Mouse (Mus musculus) right cerebral cortex, postnatal 4 days (tissue): ENCODE measurements at regions not wholly inside any gene's neighbourhood (a gene's known extent, or its start where the extent isn't known, plus 50 kb on each side); places are given as distances from the start of the nearest gene placed in this dataset.

ENCODE experiments used
- DNase-seq: peaks from one replicate; pipeline ENCODE4 v3.0.0-alpha.2; 2022

- peak; percentile 56 for DNase-seq
Measured at GRCm38 (mm10) chr14:76819690-76820089, 216.9 kb upstream of the Ccdc122 start.

- no peak for DNase-seq
Measured at GRCm38 (mm10) chr14:76818256-76819010, 218.1 kb upstream of the Ccdc122 start.

DNA sequence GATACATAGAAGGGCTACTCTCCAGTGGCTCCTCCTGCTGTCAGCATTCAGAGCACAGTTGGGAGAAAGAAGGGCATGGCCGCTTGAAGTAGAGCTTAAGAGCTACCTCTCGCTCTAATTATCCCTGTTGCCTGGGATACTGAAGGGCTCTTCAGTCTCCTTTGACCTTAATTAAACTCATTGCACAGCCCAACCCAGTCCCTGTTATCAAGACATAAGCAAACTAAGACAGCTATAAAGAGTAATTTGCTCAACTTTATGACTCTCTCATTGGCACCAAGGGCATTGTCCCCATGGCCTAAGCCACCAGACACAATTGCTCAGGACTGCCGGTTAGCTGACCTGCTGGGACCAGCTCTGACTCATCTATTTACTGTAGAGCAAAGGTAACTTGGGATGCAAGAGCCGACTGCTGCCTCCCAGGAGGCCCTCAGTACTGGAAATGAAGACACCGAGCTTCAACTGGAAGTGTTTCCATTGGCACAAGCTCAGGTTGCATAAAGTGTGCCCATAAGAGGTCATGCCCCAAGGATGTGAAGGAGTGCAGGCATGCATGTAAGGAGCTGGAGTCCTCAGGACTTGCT lies 219.3 kb upstream of the Ccdc122 start:
- DNase-seq: no peak

- no peak for DNase-seq
Measured at GRCm38 (mm10) chr14:76816666-76817065, 219.9 kb upstream of the Ccdc122 start.

DNA sequence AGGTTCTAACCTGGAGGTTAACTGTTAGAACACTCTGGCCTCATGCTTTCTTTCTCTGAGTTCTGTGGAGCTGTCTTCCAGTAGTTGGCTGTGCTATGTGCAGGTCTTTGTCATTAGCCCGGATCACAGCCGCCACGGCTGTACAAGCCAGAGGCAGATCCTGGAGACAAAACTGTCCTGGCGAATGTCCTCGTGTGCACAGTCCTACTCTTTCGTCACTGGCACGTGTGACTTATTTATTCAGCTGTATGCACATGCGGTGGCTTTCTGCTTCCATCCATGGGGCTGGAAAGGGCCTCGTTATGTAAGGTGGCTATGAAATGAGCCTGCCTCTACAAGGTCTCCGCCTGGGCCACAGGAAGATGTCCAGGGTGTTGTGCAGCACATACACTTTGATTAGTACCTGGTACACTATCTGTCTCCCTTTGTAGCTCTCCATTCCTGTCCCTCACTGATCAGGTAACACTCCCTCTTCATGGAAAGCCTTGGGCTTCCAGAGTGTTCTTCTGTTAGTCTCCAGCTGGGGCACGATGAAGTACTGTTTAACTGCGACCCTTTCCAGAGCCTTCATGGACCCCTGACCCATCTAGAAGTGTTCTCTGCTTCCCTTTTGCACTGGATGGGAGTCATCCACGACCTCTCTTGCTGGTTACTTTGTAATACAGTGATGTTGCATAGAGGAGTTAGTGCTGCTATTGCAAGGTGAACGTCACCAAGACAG lies 224.3 kb upstream of the Ccdc122 start:
- no peak for DNase-seq

DNA sequence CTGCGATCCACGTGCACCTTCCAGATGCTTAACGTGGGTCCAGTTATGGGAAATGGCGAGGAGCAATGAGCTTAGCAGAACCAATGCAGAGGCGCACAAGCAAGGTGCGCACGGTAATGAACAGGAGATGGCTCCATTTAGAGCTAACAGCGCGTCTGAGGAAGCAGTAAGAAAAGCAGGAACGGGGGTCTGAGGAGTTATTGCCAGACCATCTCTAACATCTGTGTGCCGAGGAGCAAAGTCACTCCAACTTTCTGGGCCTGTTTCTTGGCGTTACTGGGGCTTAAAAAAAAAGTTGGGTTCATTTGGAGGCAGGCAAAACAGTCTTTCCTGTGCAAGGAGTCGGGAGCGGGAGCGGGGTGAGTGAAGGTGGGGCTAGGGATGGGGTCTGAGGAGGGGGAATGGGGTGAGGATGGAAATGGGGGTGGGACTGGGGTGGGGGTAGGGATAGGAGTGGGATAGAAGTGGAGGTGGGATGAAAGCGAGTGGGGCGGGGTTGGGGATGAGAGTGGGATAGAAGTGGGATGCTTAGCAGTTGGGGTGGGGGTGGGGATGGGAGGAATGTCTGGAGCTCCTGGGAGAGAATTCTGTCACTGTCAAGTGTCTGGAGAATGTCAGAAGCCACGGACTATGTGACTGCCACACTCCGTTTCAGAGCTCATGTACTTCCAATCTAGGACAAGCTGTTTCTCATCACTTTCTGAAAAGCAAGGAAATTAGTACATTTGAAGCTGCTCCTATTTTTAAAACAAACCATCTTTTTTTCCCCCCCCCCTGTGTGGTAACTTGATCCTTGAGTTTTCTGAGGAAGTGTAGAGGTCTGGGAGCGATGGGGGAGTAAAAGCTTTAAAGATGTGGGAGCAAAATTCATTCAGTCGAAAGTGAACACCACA lies 225.6 kb upstream of the Ccdc122 start:
- DNase-seq: no peak

- DNase-seq: no peak
Measured at GRCm38 (mm10) chr14:76810041-76810440, 226.5 kb upstream of the Ccdc122 start.

DNA sequence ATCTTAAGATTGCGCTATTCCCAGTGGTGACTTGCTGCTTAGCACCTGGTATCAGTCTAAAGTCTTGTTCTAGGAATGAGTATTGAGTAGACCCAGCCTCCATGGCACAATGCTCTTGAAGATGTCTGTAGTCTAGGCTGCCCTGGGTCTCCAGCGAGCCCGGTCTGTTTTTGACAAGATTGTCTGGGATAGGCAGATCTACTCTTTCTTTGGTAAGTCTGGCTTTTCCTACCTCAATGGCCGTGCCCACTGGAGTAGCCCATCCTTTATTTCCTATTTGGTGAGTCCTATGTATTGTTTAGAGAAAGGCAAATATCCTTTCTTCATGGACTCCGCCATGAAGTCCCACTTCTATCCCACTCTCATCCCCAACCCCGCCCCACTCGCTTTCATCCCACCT lies 227.2 kb upstream of the Ccdc122 start:
- DNase-seq: no peak

GRCm38 (mm10) chr14:76805151-76805785 lies 231.3 kb upstream of the Ccdc122 start:
- no peak for DNase-seq

GRCm38 (mm10) chr14:76804447-76805150 lies 232.0 kb upstream of the Ccdc122 start:
- no peak for DNase-seq

- no peak for DNase-seq
Measured at GRCm38 (mm10) chr14:76800181-76800580, 236.4 kb upstream of the Ccdc122 start.

- DNase-seq: no peak
Measured at GRCm38 (mm10) chr14:76799741-76800140, 236.8 kb upstream of the Ccdc122 start.

GRCm38 (mm10) chr14:76798925-76799428 lies 237.6 kb upstream of the Ccdc122 start:
- DNase-seq: no peak

GRCm38 (mm10) chr14:76798488-76798887 lies 238.1 kb upstream of the Ccdc122 start:
- no peak for DNase-seq

- no peak for DNase-seq
Measured at GRCm38 (mm10) chr14:76797518-76797917, 239.1 kb upstream of the Ccdc122 start.

- no peak for DNase-seq
Measured at GRCm38 (mm10) chr14:76791811-76792571, 235.3 kb upstream of the Serp2 start.

DNA sequence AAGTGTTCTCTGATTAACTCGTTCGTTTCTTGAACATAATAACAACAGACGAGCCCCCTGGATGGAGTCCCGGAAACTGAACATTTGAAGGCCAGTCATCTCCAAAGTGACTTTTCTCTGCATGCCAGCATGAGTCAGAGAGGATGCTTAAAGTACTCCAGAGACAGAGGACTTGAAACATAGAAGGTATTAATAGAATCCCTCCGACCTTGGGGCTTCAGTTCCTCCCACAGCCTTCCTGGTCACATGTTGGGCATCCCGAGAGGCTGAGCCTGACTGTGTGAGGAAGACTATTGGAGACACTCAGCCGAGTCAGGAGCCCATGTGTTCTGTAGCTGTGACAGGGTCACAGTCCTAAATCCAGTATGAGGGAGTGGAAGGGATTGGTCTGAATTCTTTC lies 232.7 kb upstream of the Serp2 start:
- DNase-seq: no peak

DNA sequence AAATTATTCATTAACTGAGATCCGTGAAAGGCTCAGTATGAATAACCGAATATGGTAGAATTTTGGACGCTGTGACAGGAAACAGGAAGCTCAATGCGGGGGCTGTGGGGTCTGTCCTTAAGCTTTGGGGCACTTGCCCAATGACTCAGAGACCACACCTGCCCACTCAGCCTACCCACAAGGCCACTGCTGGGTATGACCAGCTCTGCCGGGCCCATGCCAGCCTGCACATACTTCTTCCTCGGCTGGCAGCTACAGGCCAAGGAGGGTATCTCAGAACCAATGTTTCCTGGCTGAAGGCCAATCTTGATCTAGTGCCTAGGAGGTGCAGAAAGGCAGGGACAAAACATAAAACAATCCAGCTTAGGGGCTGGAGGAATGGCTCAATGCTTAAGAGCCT lies 230.9 kb upstream of the Serp2 start:
- no peak for DNase-seq

DNA sequence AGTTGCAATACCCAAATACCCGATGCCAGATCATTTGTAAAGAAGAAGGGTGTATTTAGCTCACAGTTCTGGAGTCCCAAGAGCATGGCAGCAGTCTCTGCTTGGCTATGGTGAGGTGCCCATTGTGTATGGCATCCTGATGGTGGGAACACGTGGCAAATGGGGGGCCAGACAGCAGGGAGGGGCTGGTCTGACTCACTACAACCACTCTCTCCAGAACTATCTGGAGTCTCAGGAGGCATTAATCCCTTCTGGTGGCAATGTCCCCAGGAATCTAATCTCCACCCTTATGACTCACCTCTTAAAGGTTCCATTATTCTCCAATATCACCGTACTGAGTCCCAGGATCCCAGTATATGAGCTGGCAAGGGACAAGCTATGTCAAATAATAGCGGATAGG lies 229.5 kb upstream of the Serp2 start:
- no peak for DNase-seq

DNA sequence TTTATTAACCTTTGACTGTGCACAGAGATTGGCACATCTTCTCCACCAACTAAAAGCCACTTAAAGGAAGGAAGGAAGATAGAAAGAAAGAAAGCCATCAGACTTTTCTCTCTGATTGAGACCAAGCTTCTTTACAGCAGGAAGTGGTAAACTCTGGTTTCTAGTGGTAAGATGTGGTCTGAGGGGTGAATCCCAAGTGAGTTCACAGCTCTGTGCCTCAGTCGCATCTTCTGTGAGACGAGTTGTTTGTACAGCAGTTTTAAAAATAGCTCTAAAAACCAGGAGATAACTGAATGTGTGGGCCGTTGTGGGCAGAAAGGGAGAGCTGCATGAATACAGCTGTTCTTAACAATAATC lies 224.8 kb upstream of the Serp2 start:
- DNase-seq: no peak
